Mouse (Mus musculus) brain, adult 2 months (tissue): ENCODE results near the gene Gpat3.

Source experiments
- DNase-seq: peaks from one replicate; pipeline ENCODE4 v3.0.0; 2011; ENCODE audit warnings: low read depth, low spot score

The Gpat3 gene

DNA sequence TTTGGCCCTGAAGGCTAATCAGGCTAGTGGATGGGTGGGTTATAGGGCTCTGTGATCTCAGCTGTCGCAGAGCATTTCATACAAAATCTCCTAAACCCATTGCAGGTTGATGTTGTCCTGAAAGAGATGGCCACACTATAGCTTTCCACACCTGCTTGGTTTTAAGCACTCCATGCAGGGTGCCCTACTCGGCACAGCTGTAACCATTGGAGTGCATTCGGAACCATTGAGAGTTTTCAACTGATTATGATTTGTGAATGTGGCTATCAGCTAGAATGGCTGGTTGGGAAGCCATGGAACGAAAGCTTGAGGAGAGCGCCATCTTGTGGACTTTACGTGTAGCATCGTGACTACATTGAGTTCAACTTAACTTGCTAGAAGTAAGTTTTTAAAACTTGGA lies 69.5 kb downstream of the Gpat3 start:
- peak; percentile 75 for DNase-seq

DNA sequence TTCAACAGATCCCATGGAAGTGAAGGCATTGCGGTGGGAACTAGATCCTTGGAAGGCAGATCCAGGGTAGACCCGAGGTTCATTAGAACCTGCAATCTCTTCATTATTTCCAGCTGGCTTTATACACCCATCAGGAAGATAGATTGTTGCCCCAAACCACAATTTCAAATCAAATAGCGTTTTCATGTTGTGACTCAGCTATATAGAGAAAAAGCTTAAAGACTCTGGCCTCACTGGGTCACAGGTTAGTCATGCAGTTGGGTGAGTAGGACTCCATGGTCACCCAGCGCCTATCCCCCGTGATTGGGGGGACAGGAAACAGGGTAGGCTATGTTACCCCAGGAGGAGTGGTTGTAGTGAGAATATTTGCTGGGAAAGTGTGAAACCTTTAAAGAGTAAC lies 69.9 kb downstream of the Gpat3 start:
- DNase-seq: no peak

DNA sequence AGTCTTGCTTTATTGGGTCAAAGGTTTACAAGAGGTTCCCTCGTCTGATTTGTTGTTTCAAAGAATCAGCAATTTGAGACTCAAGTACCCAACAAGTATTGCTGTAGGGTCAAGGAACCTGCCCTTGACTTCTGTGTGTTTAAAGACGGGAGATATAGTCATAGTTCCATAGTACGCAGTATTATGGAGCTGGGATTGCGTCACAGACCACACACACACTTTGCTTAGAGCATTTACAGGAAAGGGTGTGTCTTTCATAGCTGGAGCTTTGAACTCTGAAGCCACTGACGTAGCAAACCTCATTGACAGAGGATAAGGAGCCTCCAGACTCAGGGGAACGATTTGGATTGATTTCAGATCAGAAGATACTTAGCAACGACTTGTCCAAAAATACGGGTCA lies 70.9 kb downstream of the Gpat3 start:
- DNase-seq: no peak

DNA sequence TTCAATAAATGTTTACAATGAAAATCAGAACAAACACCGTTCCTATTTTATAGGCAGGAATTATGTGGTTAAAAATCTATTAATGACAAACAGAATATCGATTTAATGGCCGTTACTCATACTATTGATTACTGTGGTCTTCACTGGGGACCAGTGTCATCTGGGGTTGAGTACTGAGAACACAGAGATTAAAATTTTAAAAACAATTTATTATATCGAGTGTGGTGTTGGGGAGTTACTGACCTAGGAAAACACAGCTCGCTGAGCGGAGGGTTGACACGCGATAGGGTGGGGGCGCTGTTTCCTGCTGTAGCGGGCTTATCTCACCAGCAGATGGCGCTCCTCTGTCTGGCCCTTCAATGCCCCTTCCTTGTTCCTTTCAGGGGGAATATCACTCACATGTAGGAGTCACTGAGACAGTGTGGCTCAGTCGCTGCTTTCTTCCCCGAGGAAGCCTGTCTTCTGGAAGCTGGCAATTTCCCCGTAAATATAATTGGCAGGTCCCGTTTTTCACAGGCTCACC lies 71.8 kb downstream of the Gpat3 start:
- peak; percentile 66 for DNase-seq

DNA sequence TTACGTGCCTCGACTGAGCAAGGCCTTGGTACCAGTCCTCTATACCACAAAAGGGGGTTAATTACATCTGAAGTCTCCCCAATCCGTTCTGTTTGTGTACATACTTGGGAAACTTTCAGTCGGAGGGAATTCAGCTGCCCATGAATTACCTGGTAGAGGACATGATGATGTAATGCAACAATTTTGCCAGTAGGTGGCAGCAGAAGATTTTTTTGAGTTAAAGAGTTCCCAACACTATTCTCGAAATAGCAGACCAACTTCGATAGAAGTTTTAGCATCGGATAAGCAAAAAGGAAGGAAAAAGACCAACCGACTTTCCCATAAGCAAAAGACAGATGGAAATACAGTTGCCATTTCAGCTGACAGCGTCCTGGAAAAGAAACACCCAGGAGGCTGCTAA lies 73.6 kb downstream of the Gpat3 start:
- DNase-seq: peak; percentile 73

DNA sequence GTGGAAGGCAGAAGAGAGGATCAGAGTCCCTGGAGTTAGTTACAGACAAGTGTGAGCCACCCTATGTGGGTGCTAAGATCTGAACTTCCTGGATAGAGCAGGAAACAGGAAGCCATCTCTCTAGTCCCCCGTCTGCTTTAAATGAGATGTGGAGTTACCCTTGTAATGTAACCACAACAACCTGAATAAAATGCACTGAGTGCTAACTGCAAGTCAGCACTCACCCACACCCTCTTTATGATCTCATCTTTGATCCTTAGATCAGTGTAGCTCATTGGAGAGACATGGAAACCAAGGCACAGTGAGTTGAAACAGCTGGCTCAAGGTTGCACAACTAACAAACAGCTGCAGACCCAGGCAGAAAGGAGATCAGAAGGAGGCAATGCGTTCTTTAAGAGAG lies 84.2 kb downstream of the Gpat3 start:
- DNase-seq: no peak

DNA sequence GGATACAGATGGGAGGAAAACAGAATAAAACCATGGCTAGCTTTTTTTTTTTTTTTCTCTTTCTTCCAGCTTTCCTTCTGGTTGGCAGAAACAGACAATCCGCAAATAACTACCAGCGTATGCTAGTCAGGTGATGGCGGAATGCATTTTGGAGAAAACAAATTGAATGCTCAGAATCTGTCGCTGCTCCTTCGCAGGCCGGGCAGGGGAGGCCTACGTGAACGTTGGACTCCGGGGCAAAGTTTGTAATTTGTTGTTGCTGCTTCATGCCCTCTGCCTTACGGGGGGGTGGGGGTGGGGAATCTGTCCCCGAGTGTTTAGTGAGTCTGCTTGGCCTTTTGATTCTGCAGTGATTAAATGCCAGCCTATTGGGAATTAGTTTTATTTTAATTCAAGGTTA lies 98.2 kb downstream of the Gpat3 start:
- DNase-seq: no peak

DNA sequence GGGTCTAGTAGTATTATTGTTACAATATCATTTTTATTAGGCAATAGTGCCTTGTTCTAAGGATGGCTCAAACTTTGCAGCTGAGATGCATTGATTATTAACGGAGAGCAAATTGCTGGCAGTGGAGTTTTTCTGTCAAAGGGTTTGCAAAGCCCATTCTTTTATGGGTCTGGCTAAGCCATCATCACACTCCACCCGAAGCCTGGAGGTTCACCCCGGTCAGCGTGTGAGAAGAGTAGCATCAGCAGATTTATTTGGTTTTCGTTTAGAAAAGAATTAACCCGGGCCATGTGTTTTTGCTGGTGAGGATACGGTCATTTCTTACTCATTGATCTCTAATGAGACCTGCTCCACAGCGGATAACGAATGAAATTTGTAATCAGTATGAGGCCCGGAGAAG lies 99.8 kb downstream of the Gpat3 start:
- DNase-seq: no peak
